Mouse (Mus musculus): ENCODE measurements at regions not wholly inside any gene's neighbourhood (a gene's known extent, or its start where the extent isn't known, plus 50 kb on each side); places are given as distances from the start of the nearest gene placed in this dataset.

DNA sequence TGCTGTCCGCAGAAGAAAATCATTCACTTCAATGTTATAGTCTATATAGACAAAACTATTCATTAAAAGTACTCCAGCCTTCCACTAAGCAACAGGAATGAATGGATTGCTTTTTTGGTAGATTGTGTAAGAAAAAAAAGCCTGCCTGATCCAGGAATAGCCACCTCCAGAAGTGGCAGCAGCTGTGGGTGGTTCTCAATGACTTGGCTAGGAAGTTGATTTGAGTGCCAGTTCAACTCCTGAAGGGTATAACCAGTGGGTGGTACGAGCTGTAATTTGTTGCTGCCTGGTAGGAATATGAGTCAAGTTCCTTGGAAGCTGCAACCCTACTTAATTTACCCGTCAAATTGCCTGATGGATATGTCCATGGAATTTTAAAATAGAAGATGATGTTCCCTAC, 368.3 kb upstream of the Gm9747 start:
- TF ChIP-seq CTCF (IDR thresholded peaks at IDR 0.05; ENCODE audit: low read depth) (no peak), EP300 (IDR thresholded peaks at IDR 0.05; ENCODE audit: low read depth) (no peak)
